Mouse (Mus musculus) brown adipose tissue, adult 24 weeks (tissue): ENCODE results near the gene Gm42906. TPM values are rescaled to one million over a fixed set of nuclear protein-coding genes. Genes with fewer than 3 reads are reported as not detected.

Experiments
- H3K27ac ChIP-seq: fragments of 200-500 bp; replicated peaks from 2 replicates; pipeline ENCODE4 v1.5.1; 2012; ENCODE audit warnings: low read depth, mild to moderate bottlenecking, low read length
- H3K4me1 ChIP-seq: fragments of 200-500 bp; 2 replicates; pipeline ENCODE4 v1.6.1; 2012; ENCODE audit warnings: low read length, mixed read lengths; ENCODE audit not compliant: control insufficient read depth, insufficient read depth, insufficient read length
- H3K4me3 ChIP-seq: fragments of 200-500 bp; 2 replicates; pipeline ENCODE4 v1.5.1; 2012; ENCODE audit warnings: low read depth, mild to moderate bottlenecking, low read length, moderate library complexity; ENCODE audit not compliant: insufficient read depth
- polyA plus RNA-seq: library from polyadenylated mRNA; stranded (reverse); fragments of >200 nt; gene quantifications from 2 replicates; pipeline ENCODE4 v1.2.4, GENCODE M21; 2012; ENCODE audit not compliant: missing spikeins, insufficient read depth, insufficient read length

Gm42906 gene
- polyA plus RNA-seq, 1 experiment: not detected

DNA sequence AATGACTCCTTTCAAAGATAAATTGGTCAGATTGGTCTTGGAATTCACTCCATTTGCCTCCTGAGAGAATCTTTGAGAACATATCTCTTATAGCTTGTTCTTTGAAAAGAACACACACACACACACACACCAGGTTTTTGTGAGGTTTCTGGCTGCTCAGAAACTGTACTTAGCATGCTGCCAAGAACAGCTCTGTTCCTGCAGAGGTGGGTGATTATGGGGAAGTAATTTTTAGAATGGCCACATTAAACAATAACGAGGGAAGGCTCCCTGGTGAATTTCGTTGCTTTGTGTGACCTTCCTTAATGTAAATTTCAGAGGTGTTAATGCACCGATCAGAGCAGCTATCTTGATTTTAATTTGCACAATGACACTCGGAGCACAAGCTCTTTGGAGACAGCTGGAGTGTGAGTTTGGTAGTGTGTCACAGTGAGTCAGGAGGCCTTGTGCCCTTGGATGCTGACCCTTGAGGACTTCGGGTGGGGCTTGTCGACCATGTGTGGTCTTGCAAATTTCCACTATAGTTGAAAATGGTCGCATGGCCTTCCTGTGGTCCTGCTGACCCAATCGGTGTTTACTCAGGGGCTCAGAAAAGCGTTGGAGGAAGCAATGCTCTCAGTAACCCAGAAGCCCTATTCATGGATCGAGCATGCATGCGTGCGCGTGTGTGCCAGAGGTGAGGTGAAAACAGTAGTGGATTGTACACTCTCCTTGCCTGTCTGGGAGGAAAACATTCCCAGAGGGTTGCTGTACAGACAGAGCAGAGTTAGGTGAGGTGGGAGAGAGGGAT, 407.7 kb downstream of the Gm42906 start:
- Histone ChIP-seq H3K4me3 (peak overlapping the region; percentile 36), H3K4me1 (peaks cover 6% of the 10 kb centered on the region), H3K27ac (0 out of 2 replicates have a peak overlapping the region, but pooled peaks have one; percentile 39)

DNA sequence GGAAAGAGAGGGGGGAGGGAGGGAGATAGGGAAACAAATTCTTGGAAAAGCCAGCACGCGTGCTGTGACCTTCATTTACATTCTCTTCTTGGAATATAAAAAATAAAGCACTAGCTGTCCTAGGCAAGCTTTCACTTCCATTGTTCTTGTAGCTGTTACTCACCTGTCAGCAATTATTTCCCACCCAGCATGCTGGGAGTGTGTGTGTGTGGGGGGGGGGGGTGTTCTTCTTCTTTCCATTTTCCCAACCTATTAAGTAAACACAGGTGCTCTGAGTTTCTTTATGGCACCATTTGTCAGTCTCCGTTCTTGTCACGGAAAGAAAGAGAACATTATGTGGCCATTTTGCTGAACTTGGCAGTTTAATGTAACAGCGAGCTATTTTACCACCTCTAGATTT, 409.0 kb downstream of the Gm42906 start:
- Histone ChIP-seq H3K4me3 (no peak overlapping the region), H3K4me1 (peaks cover 6% of the 10 kb centered on the region), H3K27ac (no peak overlapping the region)

DNA sequence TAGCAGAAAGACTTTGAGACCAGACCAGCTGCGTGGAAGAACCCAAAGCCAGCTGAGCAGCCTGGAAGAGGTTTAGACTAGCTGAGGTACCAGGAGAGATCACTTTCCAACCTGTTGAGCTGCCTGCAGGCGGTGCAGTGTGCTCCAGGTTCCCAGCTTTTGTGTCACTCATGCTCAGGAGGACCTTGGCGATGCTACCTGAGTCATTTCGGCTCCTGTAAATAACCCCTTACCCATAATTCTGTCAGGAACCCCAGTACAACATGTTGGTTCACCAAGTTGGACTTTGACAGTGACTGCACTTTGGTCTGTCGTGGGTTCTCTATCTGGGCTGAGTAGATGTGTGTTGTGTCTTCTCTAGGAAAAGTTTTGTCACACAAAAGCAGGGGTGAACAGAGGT, 409.5 kb downstream of the Gm42906 start:
- Histone ChIP-seq H3K4me1 (peaks cover 6% of the 10 kb centered on the region), H3K27ac (no peak overlapping the region), H3K4me3 (no peak overlapping the region)

Other genes starting within 250 kb of the Gm42906 start
- 6.3 and 7.8 TPM in 2 replicates for gene Stard13, start 194.3 kb downstream of the Gm42906 start, polyA plus RNA-seq
- gene Vmn2r18, start 177.9 kb upstream of the Gm42906 start, polyA plus RNA-seq: not detected in 2 replicates
- 6.9 and 9.9 TPM in 2 replicates for gene Rfc3, start 223.1 kb upstream of the Gm42906 start, polyA plus RNA-seq